Mouse (Mus musculus) embryonic facial prominence, embryonic 11.5 days (tissue): ENCODE data around the gene Olfr922. TPM values are rescaled to one million over a fixed set of nuclear protein-coding genes. Genes with fewer than 3 reads are reported as not detected.

Source experiments
- ATAC-seq: fragments of 200-750 bp; cut with Nextera tagmentation; replicated peaks from 2 replicates; pipeline ENCODE4 v1.8.0; 2017; ENCODE audit warnings: low read depth; ENCODE audit not compliant: insufficient number of reproducible peaks, low FRiP score, low TSS enrichment
- DNase-seq: peaks from one replicate; pipeline ENCODE4 v3.0.0-alpha.2; 2015; ENCODE audit warnings: low spot score
- H3K27ac ChIP-seq: fragments of 300-500 bp; sonication (generic); replicated peaks from 2 replicates; pipeline ENCODE4 v1.5.1; 2014; ENCODE audit warnings: mild to moderate bottlenecking, low read depth, low read length, control low read depth
- H3K27me3 ChIP-seq: fragments of 300-500 bp; sonication (generic); 2 replicates; pipeline ENCODE4 v1.6.1; 2014; ENCODE audit warnings: mild to moderate bottlenecking, low read length, moderate library complexity, mixed read lengths; ENCODE audit not compliant: control insufficient read depth, insufficient read depth
- H3K36me3 ChIP-seq: fragments of 300-500 bp; sonication (generic); replicated peaks from 2 replicates; pipeline ENCODE4 v1.6.1; 2014; ENCODE audit warnings: low read depth, mild to moderate bottlenecking, low read length, moderate library complexity, mixed read lengths; ENCODE audit not compliant: control insufficient read depth, insufficient read depth
- H3K4me1 ChIP-seq: fragments of 300-500 bp; sonication (generic); 2 replicates; pipeline ENCODE4 v1.6.1; 2014; ENCODE audit warnings: low read length, mixed read lengths; ENCODE audit not compliant: control insufficient read depth, insufficient read depth
- H3K4me2 ChIP-seq: fragments of 300-500 bp; sonication (generic); 2 replicates; pipeline ENCODE4 v1.6.1; 2014; ENCODE audit warnings: low read depth, mild to moderate bottlenecking, control low read depth, low read length, moderate library complexity
- H3K4me3 ChIP-seq: fragments of 300-500 bp; sonication (generic); 2 replicates; pipeline ENCODE4 v1.5.1; 2014; ENCODE audit warnings: low read depth, low read length, control low read depth
- H3K9ac ChIP-seq: fragments of 300-500 bp; sonication (generic); replicated peaks from 2 replicates; pipeline ENCODE4 v1.6.1; 2014; ENCODE audit warnings: mild to moderate bottlenecking, control low read depth, low read length
- H3K9me3 ChIP-seq: fragments of 300-500 bp; sonication (generic); replicated peaks from 2 replicates; pipeline ENCODE4 v1.6.1; 2016; ENCODE audit warnings: mild to moderate bottlenecking, low read length, inconsistent platforms, mixed read lengths; ENCODE audit not compliant: control insufficient read depth
- WGBS: fragments of 180-500 bp; shearing (Covaris S2); extraction: QIAGEN DNeasy Blood & Tissue Kit; methylation state at CpG from one replicate; pipeline ENCODE4 v1.1.7; 2014; 5-methylcytosine and 5-hydroxymethylcytosine counted together
- polyA plus RNA-seq: library from polyadenylated mRNA; unstranded; fragments of >200 nt; fragmentation: Nextera tagmentation; extraction: Ambion mirVana; gene quantifications from 2 replicates; pipeline ENCODE4 v1.2.1, GENCODE M21; 2014

The Olfr922 gene
- not detected in 2 replicates for polyA plus RNA-seq

GRCm38 (mm10) chr9:38814314-38814713, at the start of gene Olfr922:
Olfr922 (plus strand) TSS chr9:38814614.
- DNase-seq (no peak), ATAC-seq (no peak)
- Histone ChIP-seq H3K4me3 (no peak within 1 kb of the TSS), H3K4me1 (no peaks in the 10 kb centered on the region), H3K27ac (no peak within 1 kb of the TSS), H3K27me3 (no peaks in the 10 kb centered on the region), H3K9ac (no peak within 1 kb of the TSS), H3K36me3 (no peaks in the 10 kb centered on the region), H3K4me2 (no peak within 1 kb of the TSS), H3K9me3 (no peaks in the 10 kb centered on the region)
- WGBS = 71% methylated on average over 2 of the region's 2 CpGs

DNA sequence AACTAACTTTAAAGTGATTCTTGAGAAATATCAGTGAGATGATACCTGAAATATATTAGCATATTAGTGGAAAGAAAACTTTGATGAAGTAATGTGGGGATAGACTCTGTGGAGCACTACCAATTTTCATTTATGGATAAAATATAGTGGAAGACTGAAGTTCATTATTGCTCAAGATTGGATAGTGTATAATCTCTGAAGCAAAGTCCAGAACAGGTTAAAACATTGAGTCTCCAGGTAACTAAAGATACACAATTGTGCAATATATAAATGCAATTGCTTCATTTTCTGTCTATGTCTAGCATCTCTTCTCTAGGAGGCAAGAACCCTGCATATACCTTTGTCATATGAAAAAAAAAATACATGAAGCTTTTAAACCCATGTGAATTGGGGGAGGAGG, 41.6 kb upstream of the Olfr922 start, which contains the start of gene Olfr921:
TSS of gene Olfr921 (plus strand) at position 301 of the 400 bp plus-strand sequence.
- Histone ChIP-seq H3K27ac (no peak within 1 kb of the TSS), H3K9ac (no peak within 1 kb of the TSS), H3K36me3 (no peaks in the 10 kb centered on the region), H3K9me3 (no peaks in the 10 kb centered on the region), H3K4me1 (no peaks in the 10 kb centered on the region), H3K27me3 (no peaks in the 10 kb centered on the region), H3K4me2 (no peak within 1 kb of the TSS), H3K4me3 (no peak within 1 kb of the TSS)
- ATAC-seq = no peak
- DNase-seq = no peak

- WGBS = 79% methylated on average over 2 of the region's 2 CpGs
- Histone ChIP-seq H3K36me3 (no peaks in the 10 kb centered on the region), H3K9me3 (no peaks in the 10 kb centered on the region), H3K9ac (no peak overlapping the region), H3K4me3 (no peak overlapping the region), H3K4me1 (no peaks in the 10 kb centered on the region), H3K27ac (no peak overlapping the region), H3K4me2 (no peak overlapping the region), H3K27me3 (no peaks in the 10 kb centered on the region)
- DNase-seq = no peak
- ATAC-seq = no peak
Measured at GRCm38 (mm10) chr9:38792689-38793088, 21.7 kb upstream of the Olfr922 start.

GRCm38 (mm10) chr9:38805696-38806095, 8.7 kb upstream of the Olfr922 start:
- no peak for ATAC-seq
- H3K9me3 ChIP-seq = no peaks in the 10 kb centered on the region

DNA sequence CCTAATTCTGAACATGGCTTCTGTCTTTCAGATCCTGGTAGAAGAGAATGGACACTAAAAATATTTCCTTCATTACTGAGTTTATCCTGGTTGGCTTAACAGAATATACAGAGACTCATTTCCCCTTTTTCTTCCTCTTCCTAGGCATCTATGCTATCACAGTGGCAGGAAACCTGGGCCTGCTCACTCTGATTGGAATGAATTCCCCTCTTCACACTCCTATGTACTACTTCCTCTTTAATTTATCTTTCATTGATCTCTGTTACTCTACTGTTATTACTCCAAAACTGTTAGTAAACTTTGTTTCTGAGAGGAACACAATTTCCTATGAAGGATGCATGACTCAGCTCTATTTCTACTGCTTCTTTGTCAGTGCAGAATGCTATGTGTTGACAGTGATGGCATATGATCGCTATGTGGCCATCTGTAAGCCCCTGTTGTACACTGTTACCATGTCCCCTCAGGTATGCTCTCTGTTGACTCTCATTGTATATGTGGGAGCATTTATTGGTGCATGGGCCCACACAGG, 1.1 kb downstream of the Olfr922 start:
- no peak overlapping the region for H3K4me3 ChIP-seq
- H3K27me3 ChIP-seq = no peaks in the 10 kb centered on the region
- no peak overlapping the region for H3K4me2 ChIP-seq
- ATAC-seq = no peak
- H3K36me3 ChIP-seq = no peaks in the 10 kb centered on the region
- no peaks in the 10 kb centered on the region for H3K4me1 ChIP-seq
- no peak for DNase-seq
- WGBS = 96% methylated on average over 1 of the region's 1 CpGs
- H3K9ac ChIP-seq = no peak overlapping the region
- no peak overlapping the region for H3K27ac ChIP-seq
- no peaks in the 10 kb centered on the region for H3K9me3 ChIP-seq

More at GRCm38 (mm10) chr9:38805696-38806095, 8.7 kb upstream of the Olfr922 start:
- Histone ChIP-seq H3K9ac (no peak overlapping the region), H3K36me3 (no peaks in the 10 kb centered on the region), H3K4me3 (no peak overlapping the region), H3K4me1 (no peaks in the 10 kb centered on the region), H3K4me2 (no peak overlapping the region), H3K27ac (no peak overlapping the region), H3K27me3 (no peaks in the 10 kb centered on the region)
- no peak for DNase-seq

GRCm38 (mm10) chr9:38826245-38826644, 11.8 kb downstream of the Olfr922 start, which contains the start of gene Olfr923:
Olfr923 (plus strand) TSS chr9:38826545.
- H3K36me3 ChIP-seq = no peaks in the 10 kb centered on the region
- no peaks in the 10 kb centered on the region for H3K4me1 ChIP-seq
- ATAC-seq (no peak), DNase-seq (no peak)
- H3K9me3 ChIP-seq = no peaks in the 10 kb centered on the region
- H3K9ac ChIP-seq = no peak within 1 kb of the TSS
- H3K27me3 ChIP-seq = no peaks in the 10 kb centered on the region
- no peak within 1 kb of the TSS for H3K4me2 ChIP-seq
- H3K4me3 ChIP-seq = no peak within 1 kb of the TSS
- 90% methylated on average over 1 of the region's 1 CpGs for WGBS
- H3K27ac ChIP-seq = no peak within 1 kb of the TSS

DNA sequence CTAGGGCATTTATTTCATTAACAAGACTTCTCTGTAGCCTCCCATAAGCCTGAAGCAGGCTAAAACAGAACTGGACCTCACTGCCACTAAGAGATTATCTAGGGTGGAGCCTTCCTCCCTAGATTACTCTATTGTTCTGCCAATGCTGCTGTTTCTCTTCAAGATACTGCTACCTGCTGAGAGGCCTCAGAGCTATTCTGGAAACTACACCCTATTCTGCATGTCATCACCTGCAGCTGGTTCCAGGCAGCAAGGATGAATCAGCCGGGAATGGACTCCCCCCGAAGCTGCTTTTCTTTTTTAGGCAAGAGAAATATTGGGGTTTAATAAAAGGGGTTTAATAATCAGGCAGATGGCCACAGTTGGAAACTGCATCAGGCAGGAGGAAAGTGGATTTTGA, 18.6 kb downstream of the Olfr922 start:
- H3K27ac ChIP-seq = no peak overlapping the region
- H3K9me3 ChIP-seq = no peaks in the 10 kb centered on the region
- no peaks in the 10 kb centered on the region for H3K36me3 ChIP-seq
- no peak overlapping the region for H3K4me3 ChIP-seq
- H3K27me3 ChIP-seq = no peaks in the 10 kb centered on the region
- no peak overlapping the region for H3K9ac ChIP-seq
- no peak overlapping the region for H3K4me2 ChIP-seq
- H3K4me1 ChIP-seq = no peaks in the 10 kb centered on the region
- ATAC-seq (no peak), DNase-seq (no peak)
- WGBS = 94% methylated on average over 2 of the region's 2 CpGs

- DNase-seq (no peak), ATAC-seq (no peak)
- Histone ChIP-seq H3K4me2 (no peak within 1 kb of the TSS), H3K9ac (no peak within 1 kb of the TSS), H3K4me1 (no peaks in the 10 kb centered on the region), H3K27me3 (no peaks in the 10 kb centered on the region), H3K27ac (no peak within 1 kb of the TSS), H3K4me3 (no peak within 1 kb of the TSS), H3K36me3 (no peaks in the 10 kb centered on the region), H3K9me3 (no peaks in the 10 kb centered on the region)
- 82% methylated on average over 1 of the region's 1 CpGs for WGBS
Measured at GRCm38 (mm10) chr9:38844149-38844548, 29.7 kb downstream of the Olfr922 start, which contains the start of gene Olfr924. Olfr924 (plus strand) TSS chr9:38844449.
